ENCODE assay signal across 20 mouse cellular contexts in the genomic region with DNA sequence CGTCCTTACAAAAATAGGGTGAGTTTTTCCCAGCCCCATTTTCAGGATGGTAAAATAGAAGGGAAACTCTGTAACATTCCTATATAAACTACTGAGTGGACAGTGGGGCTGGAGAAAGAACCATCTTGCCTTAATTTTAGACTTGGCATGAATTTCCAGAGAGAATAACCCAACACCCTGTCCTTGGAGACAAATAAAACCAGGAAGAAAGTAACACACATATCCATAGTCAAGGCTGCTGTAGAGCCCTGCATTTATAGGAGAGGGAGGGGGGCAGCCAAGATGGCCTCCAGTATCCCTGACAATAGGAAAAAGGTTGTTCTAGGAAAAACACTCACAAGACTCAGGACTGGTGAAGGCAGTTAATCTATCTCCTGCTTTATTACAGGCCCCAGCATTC.
"Had no signal": no experiment of that assay in that cellular context is flagged by ENCODE, and none has a peak within 500 bp of the region (broad histone marks: within the 10 kb centered on the region; RNA-seq: fewer than 3 reads in every experiment).

No protein-coding gene starts in this region.

- H3K27ac ChIP-seq: limb, embryonic 12.5 days; liver, embryonic 14.5 days; macrophage; midbrain, embryonic 10.5 days; stomach, postnatal 0 days had no signal

- ATAC-seq: intestine, postnatal 0 days; liver, postnatal 0 days; lung, postnatal 0 days had no signal

- H3K9ac ChIP-seq: limb, embryonic 12.5 days; liver, embryonic 14.5 days; liver, postnatal 0 days; lung, embryonic 14.5 days had no signal

- H3K4me2 ChIP-seq: limb, embryonic 12.5 days; liver, embryonic 11.5 days; lung, embryonic 14.5 days had no signal

- DNase-seq: kidney, postnatal 14 days; kidney, postnatal 4 days; liver, postnatal 0 days; lung, embryonic 14.5 days; midbrain, embryonic 14.5 days; right cerebral cortex, adult 18-20 months; right cerebral cortex, postnatal 14 days; right cerebral cortex, postnatal 4 days; thymus, adult 2 months; thymus, postnatal 14 days; thymus, postnatal 4 days had no signal

- H3K9me3 ChIP-seq: limb, embryonic 12.5 days; megakaryocyte, embryonic 14.5 days; midbrain, embryonic 10.5 days had no signal

- H3K36me3 ChIP-seq: limb, embryonic 12.5 days; midbrain, embryonic 10.5 days had no signal

- H3K27me3 ChIP-seq: limb, embryonic 12.5 days; megakaryocyte, embryonic 14.5 days had no signal

- H3K4me3 ChIP-seq: limb, embryonic 12.5 days; megakaryocyte, embryonic 14.5 days; midbrain, embryonic 10.5 days had no signal
